Mouse (Mus musculus) MEL (cell line): Measurements from ENCODE around the gene Fchsd2. TPM values are rescaled to one million over a fixed set of nuclear protein-coding genes. Genes with fewer than 3 reads are reported as not detected.

ENCODE experiments used
- DNase-seq: peaks from one replicate; pipeline ENCODE4 v3.0.0; 2011; ENCODE audit warnings: low read depth, low spot score
- H3K27ac ChIP-seq: 2 replicates; pipeline ENCODE4 v1.5.1; 2012; ENCODE audit warnings: low read depth, mild to moderate bottlenecking, control low read depth, low read length, moderate library complexity; ENCODE audit not compliant: control insufficient read depth
- H3K27me3 ChIP-seq, 2 experiments: fragments of 150-350 bp in 1 of 2; sonication (generic) in 1 of 2; 2 replicates each; pipeline ENCODE4 v1.6.1; 2012; ENCODE audit warnings: low read length in 2 of 2, mild to moderate bottlenecking in 2 of 2, improper control_type of control experiment in 1 of 2, moderate library complexity in 1 of 2; ENCODE audit not compliant: insufficient read depth in 2 of 2, control insufficient read depth in 1 of 2
- H3K36me3 ChIP-seq, 2 experiments: 2 replicates each; pipeline ENCODE4 v1.6.1; 2012 to 2014; ENCODE audit warnings: low read length in 2 of 2, improper control_type of control experiment in 1 of 2, inconsistent platforms in 1 of 2, mild to moderate bottlenecking in 1 of 2; ENCODE audit not compliant: insufficient read depth in 2 of 2, control insufficient read depth in 1 of 2
- H3K4me1 ChIP-seq, 2 experiments: fragments of 150-350 bp in 1 of 2; sonication (generic) in 1 of 2; 2 replicates each; pipeline ENCODE4 v1.6.1; 2012; ENCODE audit warnings: low read length in 2 of 2, improper control_type of control experiment in 1 of 2, mild to moderate bottlenecking in 1 of 2; ENCODE audit not compliant: insufficient read depth in 2 of 2, control insufficient read depth in 1 of 2
- H3K4me3 ChIP-seq, 2 experiments: fragments of 150-350 bp in 1 of 2; sonication (generic) in 1 of 2; 2 replicates each; pipeline ENCODE4 v1.5.1; 2012; ENCODE audit warnings: low read depth in 2 of 2, low read length in 2 of 2, mild to moderate bottlenecking in 2 of 2, moderate library complexity in 2 of 2, control low read depth in 1 of 2, improper control_type of control experiment in 1 of 2; ENCODE audit not compliant: control insufficient read depth in 1 of 2, insufficient read depth in 1 of 2
- H3K79me2 ChIP-seq: 2 replicates; pipeline ENCODE4 v1.6.1; 2012; ENCODE audit warnings: mild to moderate bottlenecking, low read length, moderate library complexity; ENCODE audit not compliant: control insufficient read depth, poor library complexity, insufficient read depth
- H3K9ac ChIP-seq: 2 replicates; pipeline ENCODE4 v1.6.1; 2012; ENCODE audit warnings: low read depth, mild to moderate bottlenecking, control low read depth, low read length, moderate library complexity; ENCODE audit not compliant: control insufficient read depth, poor library complexity, severe bottlenecking
- H3K9me3 ChIP-seq: fragments of 150-350 bp; sonication (generic); replicated peaks from 2 replicates; pipeline ENCODE4 v1.6.1; 2012; ENCODE audit warnings: mild to moderate bottlenecking, low read length, improper control_type of control experiment, moderate library complexity; ENCODE audit not compliant: insufficient read depth
- BHLHE40 ChIP-seq: IDR thresholded peaks from 2 replicates; pipeline ENCODE4 v1.6.1; 2012; ENCODE audit warnings: low read depth, mild to moderate bottlenecking, inconsistent platforms, low read length, improper control_type of control experiment, borderline replicate concordance
- CHD1 ChIP-seq: IDR thresholded peaks from 2 replicates; pipeline ENCODE4 v1.6.1; 2012; ENCODE audit warnings: low read depth, mild to moderate bottlenecking, inconsistent platforms, low read length, improper control_type of control experiment
- CTCF ChIP-seq, 3 experiments: IDR thresholded peaks in 2 of 3; conservative IDR thresholded peaks in 1 of 3; 2 replicates each; pipeline ENCODE4 v1.5.1; 2011 to 2012; ENCODE audit warnings: low read length in 3 of 3, low read depth in 2 of 3, mild to moderate bottlenecking in 2 of 3, improper control_type of control experiment in 1 of 3, inconsistent platforms in 1 of 3, mixed read lengths in 1 of 3, moderate library complexity in 1 of 3; ENCODE audit not compliant: control insufficient read depth in 1 of 3, insufficient read depth in 1 of 3, poor library complexity in 1 of 3, severe bottlenecking in 1 of 3
- ELF1 ChIP-seq: IDR thresholded peaks from 2 replicates; pipeline ENCODE4 v1.6.1; 2014; ENCODE audit warnings: low read depth, mild to moderate bottlenecking, inconsistent platforms, low read length, improper control_type of control experiment, moderate library complexity
- EP300 ChIP-seq, 2 experiments: IDR thresholded peaks; 2 replicates each; pipeline ENCODE4 v1.6.1; 2011; ENCODE audit warnings: improper control_type of control experiment in 2 of 2, low read length in 2 of 2, low read depth in 1 of 2, mild to moderate bottlenecking in 1 of 2
- ETS1 ChIP-seq: IDR thresholded peaks from 2 replicates; pipeline ENCODE4 v1.6.1; 2012; ENCODE audit warnings: low read depth, mild to moderate bottlenecking, inconsistent platforms, low read length, improper control_type of control experiment, moderate library complexity
- KAT2A ChIP-seq: conservative IDR thresholded peaks from 2 replicates; pipeline ENCODE4 v1.6.1; 2012; ENCODE audit warnings: low read depth, low read length, improper control_type of control experiment, inconsistent platforms
- MAX ChIP-seq: IDR thresholded peaks from 2 replicates; pipeline ENCODE4 v1.6.1; 2011; ENCODE audit warnings: low read length, improper control_type of control experiment
- MAZ ChIP-seq: IDR thresholded peaks from 2 replicates; pipeline ENCODE4 v1.6.1; 2012; ENCODE audit warnings: low read depth, mild to moderate bottlenecking, inconsistent platforms, low read length, improper control_type of control experiment
- MYB ChIP-seq: IDR thresholded peaks from 2 replicates; pipeline ENCODE4 v1.6.1; 2011; ENCODE audit warnings: mild to moderate bottlenecking, low read depth, low read length, improper control_type of control experiment
- MYC ChIP-seq: IDR thresholded peaks from 2 replicates; pipeline ENCODE4 v1.6.1; 2011; ENCODE audit warnings: low read depth, mild to moderate bottlenecking, low read length, improper control_type of control experiment, moderate library complexity
- NELFE ChIP-seq: IDR thresholded peaks from 2 replicates; pipeline ENCODE4 v1.6.1; 2011; ENCODE audit warnings: low read depth, low read length, improper control_type of control experiment
- TCF12 ChIP-seq: IDR thresholded peaks from 2 replicates; pipeline ENCODE4 v1.6.1; 2014; ENCODE audit warnings: low read depth, mild to moderate bottlenecking, inconsistent platforms, low read length, improper control_type of control experiment, moderate library complexity
- UBTF ChIP-seq: IDR thresholded peaks from 2 replicates; pipeline ENCODE4 v1.6.1; 2012; ENCODE audit warnings: low read depth, mild to moderate bottlenecking, inconsistent platforms, low read length, improper control_type of control experiment, moderate library complexity, borderline replicate concordance; ENCODE audit not compliant: insufficient read depth
- USF2 ChIP-seq, 2 experiments: IDR thresholded peaks; 2 replicates each; pipeline ENCODE4 v1.6.1; 2011 to 2012; ENCODE audit warnings: improper control_type of control experiment in 2 of 2, low read length in 2 of 2, borderline replicate concordance in 1 of 2, inconsistent platforms in 1 of 2, low read depth in 1 of 2, mild to moderate bottlenecking in 1 of 2; ENCODE audit not compliant: insufficient read depth in 1 of 2
- ZC3H11A ChIP-seq: IDR thresholded peaks from 2 replicates; pipeline ENCODE4 v1.6.1; 2012; ENCODE audit warnings: low read depth, mild to moderate bottlenecking, inconsistent platforms, low read length, improper control_type of control experiment
- ZMIZ1 ChIP-seq: IDR thresholded peaks from 2 replicates; pipeline ENCODE4 v1.6.1; 2012; ENCODE audit warnings: low read depth, mild to moderate bottlenecking, inconsistent platforms, low read length, improper control_type of control experiment, moderate library complexity
- ZNF384 ChIP-seq: IDR thresholded peaks from 2 replicates; pipeline ENCODE4 v1.6.1; 2012; ENCODE audit warnings: low read depth, mild to moderate bottlenecking, inconsistent platforms, low read length, improper control_type of control experiment
- polyA plus RNA-seq, 2 experiments: library from polyadenylated mRNA; stranded (reverse) in 1 of 2; unstranded in 1 of 2; fragments of >175 nt in 1 of 2; fragments of >200 nt in 1 of 2; gene quantifications; 2 replicates each; pipeline versions ENCODE4 v1.2.1 to v1.2.4; 2012; ENCODE audit warnings: low replicate concordance in 2 of 2, low read depth in 1 of 2; ENCODE audit not compliant: insufficient read length in 2 of 2, insufficient read depth in 1 of 2, missing spikeins in 1 of 2
- total RNA-seq: library from RNA; depleted of rRNA; stranded (reverse); fragments of 300-350 nt; gene quantifications from 2 replicates; pipeline ENCODE4 v1.2.3, GENCODE M21; 2012

Fchsd2 gene
- total and polyA plus RNA-seq, 3 experiments: 3.9 to 6.3 TPM; not detected in 1

- no peaks in the 10 kb centered on the region for H3K27me3 ChIP-seq
- peaks cover 0 to 3% of the 10 kb centered on the region in 2 experiments; a peak in 1 of 4 replicates for H3K36me3 ChIP-seq
- no peaks in the 10 kb centered on the region for H3K79me2 ChIP-seq
- H3K27ac ChIP-seq: no peak overlapping the region
- peaks cover 0 to 6% of the 10 kb centered on the region in 2 experiments; a peak in 1 of 4 replicates for H3K4me1 ChIP-seq
- no peak overlapping the region for H3K9ac ChIP-seq
- no peaks in the 10 kb centered on the region for H3K9me3 ChIP-seq
- no peak overlapping the region for H3K4me3 ChIP-seq
- TF ChIP-seq MYB: no peak
- TF ChIP-seq BHLHE40: no peak
- no peak for TF ChIP-seq ZC3H11A
- TF ChIP-seq ELF1: no peak
- TF ChIP-seq MAX: no peak
- TF ChIP-seq ZMIZ1: no peak
- DNase-seq: no peak
Measured at GRCm38 (mm10) chr7:101048247-101048646, 44.4 kb upstream of the Fchsd2 start.

- no peaks in the 10 kb centered on the region for H3K9me3 ChIP-seq
- H3K36me3 ChIP-seq: peaks cover 0 to 3% of the 10 kb centered on the region in 2 experiments; a peak in 1 of 4 replicates
- H3K4me3 ChIP-seq: no peak overlapping the region
- no peak for DNase-seq
- H3K9ac ChIP-seq: no peak overlapping the region
- H3K27ac ChIP-seq: no peak overlapping the region
- no peaks in the 10 kb centered on the region for H3K27me3 ChIP-seq
- H3K4me1 ChIP-seq: peaks cover 0 to 6% of the 10 kb centered on the region in 2 experiments; a peak in 1 of 4 replicates
- no peak for TF ChIP-seq KAT2A
- TF ChIP-seq CHD1: no peak
- TF ChIP-seq ETS1: no peak
- TF ChIP-seq MYC: no peak
- TF ChIP-seq MAZ: no peak
- no peak for TF ChIP-seq NELFE
- no peak for TF ChIP-seq UBTF
- no peak for TF ChIP-seq EP300 (IDR thresholded peaks at IDR 0.05; ENCODE audit: low read depth in 1 of 2, low read length in 2 of 2)
- TF ChIP-seq USF2 (IDR thresholded peaks at IDR 0.05; ENCODE audit: borderline replicate concordance in 1 of 2, insufficient read depth in 1 of 2, low read depth in 1 of 2, low read length in 2 of 2): no peak
- no peak for TF ChIP-seq ZNF384
- TF ChIP-seq ZC3H11A: no peak
- TF ChIP-seq BHLHE40: no peak
- TF ChIP-seq TCF12: no peak
- TF ChIP-seq CTCF (IDR thresholded peaks at IDR 0.05 in 2 of 3, conservative IDR thresholded peaks at IDR 0.05 in 1 of 3; ENCODE audit: control insufficient read depth in 1 of 3, insufficient read depth in 1 of 3, low read depth in 2 of 3, low read length in 3 of 3, poor library complexity in 1 of 3, severe bottlenecking in 1 of 3): no peak
- TF ChIP-seq, all 39 proteins: peak for 0
- H3K79me2 ChIP-seq: no peaks in the 10 kb centered on the region
Measured at GRCm38 (mm10) chr7:101049326-101050087, 43.2 kb upstream of the Fchsd2 start.
